Mouse (Mus musculus) spleen, postnatal 10 days (tissue): Measurements from ENCODE around the gene Serinc5.

Experiments used
- DNase-seq, 2 experiments: peaks; one replicate each; pipeline ENCODE4 v3.0.0; 2021 to 2022; ENCODE audit warnings: low spot score in 2 of 2

The Serinc5 gene

DNA sequence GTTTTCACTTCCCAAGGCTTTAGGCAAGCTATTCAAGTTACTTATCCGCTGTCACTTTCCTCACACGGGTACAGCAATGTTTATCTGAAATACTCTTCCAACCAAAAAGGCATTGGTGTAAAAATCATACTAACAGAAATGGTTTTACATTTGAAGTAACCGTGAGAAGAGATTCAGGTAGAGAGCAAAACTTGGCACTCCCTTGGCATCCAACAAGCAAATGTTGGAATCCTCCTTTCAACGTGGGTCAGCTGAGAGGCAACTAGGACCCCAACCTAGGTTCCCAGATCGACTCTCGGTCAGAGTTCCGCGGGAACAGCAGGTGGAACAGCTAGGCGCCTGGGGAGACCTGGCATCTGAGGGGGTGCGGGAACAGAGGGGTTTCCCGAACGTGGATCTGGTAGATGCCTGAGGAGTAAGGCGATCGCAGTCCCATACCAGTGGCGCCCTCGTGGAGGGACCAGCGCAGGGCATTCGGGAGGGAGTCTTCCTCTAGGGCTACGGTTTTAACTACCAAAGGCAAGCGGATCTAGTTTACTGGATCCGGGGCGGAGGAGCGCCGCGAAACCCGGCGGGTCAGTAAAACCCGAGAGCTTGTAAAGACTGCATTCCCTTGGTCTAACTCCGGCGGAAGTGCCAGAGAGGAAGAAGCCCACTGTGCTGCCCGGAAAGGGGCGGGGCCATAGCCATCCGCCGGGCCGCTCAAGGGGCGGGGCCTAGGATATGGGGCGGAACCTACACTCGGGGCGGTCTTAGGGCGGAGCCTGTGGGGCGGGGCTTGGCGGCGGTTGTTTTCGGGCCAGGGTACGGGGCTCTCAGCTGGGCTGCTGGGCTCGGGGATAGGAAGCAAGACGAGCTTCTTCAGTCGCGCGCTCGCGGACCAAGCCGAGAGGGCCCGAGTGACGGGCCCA lies at the start of gene Serinc5:
TSS of gene Serinc5 (plus strand) at position 781 of the 911 bp plus-strand sequence.
- DNase-seq, result peak; percentile 99 to 100

DNA sequence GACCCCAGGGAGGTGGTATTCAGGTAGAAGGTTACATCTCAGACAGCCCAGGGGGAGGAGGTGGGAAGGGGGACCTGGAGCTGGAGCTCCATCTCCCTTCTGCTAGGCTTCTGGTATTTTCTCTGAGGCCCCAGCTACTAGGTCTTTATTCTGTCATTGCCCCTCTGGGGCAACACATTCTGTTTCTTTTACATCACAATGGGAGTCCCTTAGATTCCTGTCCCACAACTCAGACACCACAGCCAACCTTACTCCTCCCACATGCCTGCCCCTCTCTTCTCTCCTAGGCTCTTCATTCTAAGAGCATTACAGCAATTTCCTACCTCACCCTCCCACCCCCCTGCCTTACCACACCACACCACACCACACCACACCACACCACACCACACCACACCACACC lies 34.8 kb upstream of the Serinc5 start, which contains the start of gene Spz1:
TSS of gene Spz1 (minus strand) at position 101 of the 400 bp plus-strand sequence.
- no peak for DNase-seq

DNA sequence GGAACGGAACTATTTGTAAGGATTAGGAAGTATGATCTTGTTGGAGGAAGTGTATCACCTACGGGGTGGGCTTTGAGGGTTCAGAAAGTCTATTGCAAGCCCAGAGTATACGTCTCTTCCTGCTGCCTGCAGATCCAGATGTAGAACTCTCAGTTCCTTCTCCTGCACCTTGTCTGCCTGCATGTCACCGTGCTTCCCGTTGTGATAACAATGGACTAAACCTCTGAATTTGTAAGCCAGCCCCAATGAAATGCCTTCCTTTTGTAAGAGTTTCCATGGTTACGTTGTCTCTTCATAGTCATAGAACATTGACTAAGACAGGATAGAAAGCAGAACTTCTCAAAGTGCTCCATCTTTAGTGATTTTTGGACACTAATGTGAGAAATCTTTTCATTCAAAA lies 34.2 kb upstream of the Serinc5 start:
- no peak for DNase-seq

DNA sequence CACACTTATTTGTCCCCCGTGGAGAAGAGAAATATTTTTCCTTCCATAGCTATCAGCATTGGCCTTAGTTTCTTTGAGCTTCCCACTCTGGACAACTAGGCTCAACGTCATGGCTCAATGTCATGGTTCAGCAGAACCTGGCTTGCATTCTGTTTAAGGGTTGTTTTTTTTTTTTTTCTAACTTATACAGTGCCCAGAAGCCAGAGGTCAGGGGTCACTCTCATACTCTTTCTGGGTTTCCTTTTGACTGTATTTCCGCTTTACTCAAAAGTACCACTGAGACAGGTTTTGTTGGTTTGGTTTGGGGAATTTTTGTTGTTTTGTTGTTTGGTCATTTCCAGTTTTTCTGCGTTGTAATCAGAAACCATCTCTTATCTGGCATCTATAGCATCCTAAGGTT lies 32.7 kb upstream of the Serinc5 start:
- DNase-seq, result no peak

DNA sequence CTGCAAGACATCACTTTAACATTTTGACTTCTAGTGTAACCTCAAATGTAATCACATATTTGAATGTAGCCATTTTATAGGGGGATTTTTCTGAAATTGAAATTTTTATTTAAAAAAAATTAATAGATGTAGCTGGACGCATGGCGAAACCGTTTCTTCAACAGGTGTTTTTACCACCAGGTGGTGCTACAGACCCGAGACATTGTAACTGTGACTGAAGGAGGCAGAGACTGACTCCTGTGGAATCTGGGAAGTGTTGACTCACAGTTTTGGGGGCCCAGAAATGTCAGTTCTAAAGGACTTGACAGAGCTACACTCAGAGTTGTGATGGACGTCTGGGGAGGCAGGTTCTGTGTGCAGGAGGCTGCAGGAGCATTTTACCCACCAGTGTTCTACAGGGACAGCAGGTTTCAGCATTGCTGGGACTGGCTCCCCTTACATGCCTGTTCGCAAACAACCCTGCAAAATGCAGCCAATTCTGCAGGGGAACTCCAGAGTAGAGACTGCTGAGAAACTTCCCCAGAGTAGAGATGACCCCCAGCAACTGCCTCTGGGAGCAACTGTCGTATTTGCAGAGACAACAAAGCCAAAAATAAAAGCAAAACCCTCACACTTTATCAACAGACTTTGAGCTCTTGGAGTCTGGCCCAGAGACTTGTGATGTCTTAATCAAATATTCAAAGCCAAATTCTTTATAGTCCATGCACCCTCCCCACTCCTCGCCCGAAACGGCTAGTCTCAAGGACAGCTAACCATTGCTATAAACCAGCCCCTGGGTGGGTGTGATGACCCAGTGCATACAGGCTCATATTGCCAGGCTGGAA lies 30.5 kb upstream of the Serinc5 start:
- peak; percentile 57 to 79 for DNase-seq

DNA sequence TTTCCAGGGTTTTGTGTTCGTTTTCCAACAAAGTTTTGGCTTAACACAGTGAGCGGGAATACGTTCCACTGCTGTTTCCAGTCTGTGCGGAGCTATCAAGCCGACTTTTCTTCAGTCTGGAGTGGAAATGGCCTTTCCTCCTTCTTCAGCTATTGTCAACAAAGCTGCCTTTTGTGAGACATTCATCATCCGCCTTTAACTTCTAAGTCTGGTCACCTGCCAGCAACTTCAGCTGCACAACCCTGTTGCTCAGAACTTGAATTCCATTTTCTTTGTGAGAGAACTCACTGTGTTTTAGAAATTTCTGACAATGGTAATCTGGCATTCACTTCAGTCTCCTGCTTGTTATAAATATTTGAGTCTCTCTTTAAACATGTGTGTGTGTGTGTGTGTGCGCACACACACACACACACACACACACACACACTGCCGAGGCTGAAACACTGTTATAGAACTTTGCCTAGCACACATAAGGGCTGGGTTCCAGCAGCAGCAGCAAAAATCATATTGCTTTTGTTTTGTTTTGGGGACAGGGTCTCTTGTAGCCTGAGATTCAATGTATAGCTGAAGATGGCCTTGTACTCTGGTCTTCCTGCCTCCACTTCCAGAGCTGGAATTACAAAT lies 26.7 kb upstream of the Serinc5 start:
- DNase-seq, result no peak

DNA sequence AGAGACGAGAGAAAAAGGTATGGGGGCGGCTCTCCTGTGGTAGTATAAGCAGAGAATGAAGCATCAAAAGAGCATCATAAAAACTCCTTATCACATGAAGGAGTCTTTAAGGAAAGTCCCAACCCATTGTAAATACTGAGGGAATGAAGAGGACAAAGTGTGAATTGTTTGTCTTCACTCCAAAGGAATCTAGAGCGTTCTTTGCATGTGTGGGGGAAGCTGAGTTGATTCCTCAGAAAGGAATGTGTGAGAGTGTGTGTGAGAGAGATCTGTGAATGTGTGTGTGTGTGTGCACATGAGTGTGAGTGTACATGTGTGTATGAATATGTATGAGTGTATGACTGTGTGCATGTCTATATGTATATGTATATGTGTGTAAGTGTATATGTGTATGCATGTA lies 22.2 kb upstream of the Serinc5 start:
- DNase-seq, result no peak

DNA sequence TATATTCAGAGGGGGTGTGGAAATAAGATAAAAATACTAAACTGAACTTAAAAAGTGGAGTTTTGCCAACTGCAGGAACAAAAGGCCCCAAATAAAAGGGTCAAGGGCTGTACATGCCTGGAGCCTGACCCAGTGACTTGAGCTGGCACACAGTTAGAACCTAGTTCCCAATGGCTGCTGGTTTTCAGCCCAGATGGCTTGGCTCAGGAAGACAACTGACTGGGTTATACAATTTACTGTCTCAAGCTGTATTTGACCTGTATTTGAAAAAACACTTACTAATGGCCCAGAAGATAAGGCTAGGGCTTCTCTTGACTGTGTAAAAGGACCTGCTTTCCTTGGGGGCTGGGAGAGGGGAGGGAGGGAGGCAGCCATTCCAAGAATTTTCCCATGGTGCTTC lies 21.6 kb upstream of the Serinc5 start:
- DNase-seq, result no peak

DNA sequence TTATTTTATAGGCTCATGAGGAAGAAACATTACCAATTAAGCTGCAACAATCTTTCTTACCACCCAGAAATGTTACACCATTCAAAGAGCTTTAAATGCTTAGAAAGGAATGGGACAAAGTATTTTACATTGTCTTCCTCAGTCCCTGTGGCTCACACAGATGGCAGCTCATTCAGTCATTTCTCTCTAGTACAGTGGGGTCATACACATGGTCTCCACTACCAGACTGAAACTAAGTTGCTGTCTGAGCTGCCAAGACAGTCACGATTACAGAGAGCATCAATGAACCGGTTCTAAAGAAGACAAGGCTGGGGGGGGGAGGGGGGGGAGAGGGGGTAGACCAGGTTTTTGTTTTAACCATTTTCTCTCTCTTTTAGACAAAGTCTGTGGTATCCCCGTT lies 19.7 kb upstream of the Serinc5 start:
- DNase-seq, result no peak

DNA sequence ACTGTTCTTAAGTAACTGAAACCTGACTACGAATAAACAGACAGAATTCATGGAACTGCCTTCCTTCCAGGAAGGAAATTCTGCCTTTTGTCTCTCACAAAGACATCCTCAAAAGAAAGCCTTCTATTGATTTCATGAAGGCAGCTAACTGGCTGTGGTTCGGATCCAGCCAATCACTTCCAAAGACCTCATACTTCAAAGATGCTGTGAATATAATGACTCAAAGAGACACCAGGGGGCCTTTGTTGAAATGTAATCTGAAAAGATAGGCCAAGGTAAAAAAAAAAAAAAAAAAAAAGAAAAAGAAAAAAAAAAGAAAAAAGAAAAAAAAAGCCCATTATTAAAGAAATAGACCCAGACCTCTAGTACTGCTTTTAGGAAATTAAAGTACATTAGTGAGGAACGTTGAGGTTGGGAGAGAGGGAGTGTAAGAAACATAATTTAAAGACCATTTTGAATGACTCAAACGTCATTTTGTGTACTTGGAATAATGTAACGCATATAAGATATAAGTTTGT lies 18.6 kb upstream of the Serinc5 start:
- no peak for DNase-seq

DNA sequence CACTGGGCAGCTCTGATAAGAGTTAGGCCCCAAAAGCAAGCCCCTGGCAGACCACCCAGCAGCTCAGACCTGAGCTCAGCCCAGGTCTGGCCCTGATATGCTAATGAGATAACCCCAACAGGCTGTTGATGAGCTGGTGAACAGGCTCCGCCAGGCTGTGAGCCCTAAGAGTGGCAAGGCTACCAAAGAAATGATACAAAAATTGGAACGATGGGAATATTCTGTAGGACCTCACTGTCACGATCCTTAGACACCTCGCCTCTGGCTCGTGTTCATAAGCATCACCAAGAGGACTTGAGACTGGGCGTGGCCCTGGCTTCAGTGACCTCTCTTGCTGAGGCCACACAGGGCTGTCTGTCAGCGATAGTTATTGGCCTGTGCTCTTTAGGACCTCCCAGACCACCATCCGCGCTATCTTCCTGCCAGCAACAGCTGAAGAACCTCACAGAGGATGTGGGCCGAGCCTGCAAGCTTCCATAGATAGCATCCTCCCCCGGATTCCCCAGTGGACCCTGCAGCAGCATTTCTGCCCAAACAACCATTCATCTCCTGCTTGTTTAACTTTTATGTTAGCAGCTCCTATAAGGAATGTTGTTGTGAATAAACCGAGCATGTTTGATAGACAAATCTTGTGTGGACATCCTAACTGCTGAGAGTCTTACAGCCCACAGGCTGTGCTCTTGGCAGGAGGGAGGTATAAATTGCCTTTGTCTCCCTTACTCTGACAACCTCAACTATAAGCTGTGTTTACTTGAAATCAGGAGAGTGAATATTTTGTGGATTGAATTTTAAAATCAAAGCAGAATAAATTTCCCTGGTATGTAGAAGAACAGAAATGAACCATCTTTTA lies 17.9 kb upstream of the Serinc5 start:
- DNase-seq, result peak; percentile 57 to 78

DNA sequence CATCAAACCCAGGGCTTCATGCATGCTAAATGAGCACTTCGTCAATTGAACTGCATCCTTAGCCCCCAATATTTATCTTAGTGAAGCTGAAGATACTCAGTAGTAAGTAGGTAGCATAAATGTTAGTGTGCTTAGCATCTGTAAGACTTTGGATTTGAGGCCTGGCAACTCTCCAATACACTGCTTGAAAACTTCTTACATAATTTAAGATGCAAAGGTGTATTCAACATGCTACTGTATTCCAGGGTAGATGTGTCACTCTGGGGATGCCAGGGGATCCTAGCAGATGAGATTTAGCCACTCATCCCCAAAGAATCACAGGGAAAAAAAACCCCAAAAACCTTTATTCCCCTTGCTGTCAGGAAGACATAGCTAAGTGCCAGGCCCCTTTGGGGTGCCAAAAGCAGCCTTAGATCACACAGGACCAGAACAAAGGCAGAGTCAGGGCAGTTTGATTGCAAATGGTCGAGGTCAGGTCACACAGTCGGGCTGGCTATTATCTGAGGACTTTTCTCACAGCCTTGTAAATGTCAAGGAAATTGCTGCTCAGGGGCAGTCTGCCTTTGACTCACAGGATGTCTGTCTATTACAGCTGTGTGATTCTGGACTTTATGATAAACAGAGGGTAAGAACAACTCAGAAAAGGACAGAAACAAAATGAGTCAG lies 17.0 kb upstream of the Serinc5 start:
- no peak for DNase-seq

DNA sequence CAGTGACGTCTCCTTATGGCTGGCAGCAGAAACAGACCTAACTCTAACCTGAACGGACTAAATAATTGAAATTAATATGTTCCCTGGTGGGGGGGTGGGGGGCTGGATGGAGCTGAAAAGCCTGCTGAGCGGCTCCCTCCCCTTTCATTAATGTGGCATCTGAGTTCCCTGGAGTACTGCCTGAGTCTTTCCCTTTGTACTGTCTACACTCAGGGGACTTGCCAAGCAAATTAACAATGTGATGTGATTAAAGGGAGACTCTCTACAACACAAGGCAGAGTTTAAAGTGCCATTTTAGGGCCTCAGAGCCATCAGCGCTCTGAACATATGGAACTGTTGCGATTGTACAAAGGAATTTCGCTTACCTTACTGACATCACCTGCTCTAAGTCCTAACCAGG lies 16.4 kb upstream of the Serinc5 start:
- no peak for DNase-seq

DNA sequence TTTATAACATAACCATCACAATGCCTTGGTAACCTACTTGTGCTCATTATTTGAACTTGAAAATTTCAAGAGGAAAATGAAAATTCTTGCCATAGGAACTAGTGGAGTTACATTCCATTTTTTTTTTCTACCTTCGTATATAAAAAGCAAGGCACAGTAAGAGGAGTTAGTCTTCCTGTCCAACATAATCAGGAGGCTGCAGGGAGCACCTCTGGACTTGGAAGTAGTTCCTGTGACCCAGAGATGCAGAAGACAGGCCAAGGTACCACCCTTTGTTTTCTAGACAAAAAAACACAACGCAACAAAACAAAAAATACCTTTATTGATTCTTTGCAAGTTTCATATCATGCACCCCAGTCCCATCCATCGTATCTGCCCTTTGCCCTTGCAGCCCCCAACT lies 16.0 kb upstream of the Serinc5 start:
- peak in 1 of 2 experiments; percentile 1 for DNase-seq

DNA sequence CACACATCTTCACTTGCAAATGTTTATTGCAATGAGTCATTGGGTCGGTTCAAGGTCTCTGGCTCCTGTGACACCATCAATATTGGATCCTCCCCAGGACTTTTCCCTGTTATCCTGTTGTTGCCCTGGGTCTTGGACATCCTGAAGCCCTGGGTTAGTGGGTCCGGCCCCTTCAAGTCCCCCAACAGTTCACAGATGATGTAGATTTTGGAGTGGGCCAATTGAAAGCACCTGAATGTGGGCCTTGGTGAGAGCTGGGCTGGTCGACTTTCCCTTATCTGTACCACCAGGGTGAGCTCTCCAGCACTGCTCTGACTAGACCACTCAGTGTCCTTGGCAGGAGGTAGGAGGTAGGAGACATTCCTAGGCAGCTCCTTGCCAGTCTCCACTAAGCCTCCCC lies 15.5 kb upstream of the Serinc5 start:
- peak; percentile 33 to 47 for DNase-seq

DNA sequence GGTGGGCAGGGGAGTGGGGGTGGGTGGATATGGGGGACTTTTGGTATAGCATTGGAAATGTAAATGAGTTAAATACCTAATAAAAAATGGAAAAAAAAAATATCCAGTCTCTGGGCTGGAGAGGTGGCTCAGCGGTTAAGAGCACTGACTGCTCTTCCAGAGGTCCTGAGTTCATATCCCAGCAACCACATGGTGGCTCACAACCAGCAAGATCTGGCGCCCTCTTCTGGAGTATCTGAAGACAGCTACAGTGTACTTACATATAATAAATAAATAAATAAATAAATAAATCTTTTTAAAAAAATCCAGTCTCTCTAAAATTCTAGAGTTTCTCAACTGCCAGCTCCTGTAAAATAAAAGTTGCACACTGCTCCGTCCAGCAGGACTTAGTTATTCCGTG lies 5.6 kb upstream of the Serinc5 start:
- DNase-seq, result peak; percentile 2 to 43

DNA sequence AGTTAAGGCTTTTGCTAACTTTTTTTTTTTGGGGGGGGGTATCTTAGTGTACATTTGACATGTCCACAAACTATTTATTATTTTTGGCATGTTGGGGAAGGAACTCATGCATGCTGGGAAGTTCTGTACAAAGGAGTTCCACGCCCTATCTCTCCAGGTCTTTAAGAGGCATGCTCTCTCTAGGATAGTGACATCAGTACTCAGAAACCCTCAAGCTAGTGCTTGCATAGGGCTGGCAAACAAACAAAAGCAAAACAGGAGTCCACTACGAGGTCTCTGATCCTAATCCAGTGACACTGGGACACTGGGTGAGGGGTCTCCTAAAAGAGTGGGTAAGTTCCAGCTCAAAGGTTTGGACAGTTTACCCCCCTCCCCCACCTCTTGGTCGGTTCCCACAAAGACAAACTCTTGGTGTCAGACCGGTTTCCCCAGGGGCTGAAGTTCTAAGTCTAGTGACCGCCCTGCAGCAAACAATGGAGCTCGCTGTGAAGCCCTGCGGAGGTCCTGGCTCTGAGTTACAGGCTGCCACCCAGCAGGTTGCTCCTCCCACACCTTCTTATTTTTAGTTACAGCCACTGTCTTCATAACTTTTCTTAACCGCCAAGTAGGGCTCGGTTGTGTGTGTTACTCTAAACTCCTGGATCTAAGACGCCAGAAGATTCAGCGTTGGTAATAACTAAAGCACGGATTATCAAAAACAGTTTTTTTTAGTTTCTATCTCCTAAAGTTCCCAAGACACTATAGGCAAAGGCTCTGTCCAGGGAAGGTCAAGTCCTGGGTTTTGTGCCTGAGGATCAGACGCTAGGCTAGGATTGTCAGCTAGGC lies 1.2 kb upstream of the Serinc5 start:
- peak in 1 of 2 experiments; percentile 62 for DNase-seq

DNA sequence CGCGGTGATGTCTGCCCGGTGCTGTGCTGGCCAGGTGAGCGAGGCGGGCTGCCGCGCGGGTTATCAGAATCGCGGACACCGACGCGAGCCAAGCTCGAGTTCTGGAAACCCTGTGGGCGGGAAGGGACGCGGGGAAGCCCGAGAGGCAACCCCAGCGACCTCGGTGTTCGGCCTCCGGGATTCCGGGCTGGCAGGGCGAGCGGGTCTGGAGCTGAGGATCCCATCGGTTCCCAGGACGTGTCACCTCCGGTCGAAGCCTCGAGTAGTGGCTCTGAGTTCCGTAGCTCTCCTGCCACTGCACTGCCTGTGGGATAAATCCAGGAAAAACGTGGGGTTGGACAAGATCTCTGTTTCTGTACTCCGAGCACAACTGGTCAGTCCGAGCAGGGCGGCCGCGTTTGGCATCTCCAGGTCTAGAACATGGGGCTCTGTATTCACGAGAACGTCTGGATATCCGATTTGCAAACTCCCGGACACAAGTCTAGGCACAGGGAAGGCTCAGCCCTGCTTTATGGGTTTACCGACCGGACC lies 428 bp downstream of the Serinc5 start:
- DNase-seq, result no peak

DNA sequence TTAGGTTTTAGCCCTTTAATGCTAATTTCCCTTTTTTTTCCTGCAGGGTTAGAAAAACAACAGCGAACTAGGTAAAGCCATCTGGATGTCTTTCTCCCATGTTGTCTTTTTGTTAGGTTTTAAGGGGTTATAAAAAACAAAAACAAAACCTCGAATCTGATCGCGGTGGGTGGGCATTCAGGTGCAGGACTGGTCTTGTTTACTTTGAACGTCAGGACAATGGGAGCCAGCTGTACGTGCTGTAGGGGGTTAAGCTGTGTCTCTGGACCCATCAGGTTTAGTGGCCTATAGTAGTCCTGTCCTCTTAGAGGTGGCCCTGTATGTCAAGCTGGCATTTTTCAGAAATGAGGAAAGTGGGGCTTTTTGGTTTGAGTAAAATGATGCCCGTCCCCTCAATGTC lies 1.0 kb downstream of the Serinc5 start:
- DNase-seq, result peak in 1 of 2 experiments; percentile 28
